Mouse (Mus musculus) forebrain, embryonic 12.5 days (tissue): ENCODE measurements around the gene Fra10ac1. TPM values are rescaled to one million over a fixed set of nuclear protein-coding genes. Genes with fewer than 3 reads are reported as not detected.

Experiments used
- ATAC-seq: fragments of 200-750 bp; cut with Nextera tagmentation; 2 replicates; pipeline ENCODE4 v1.8.0; 2017; ENCODE audit warnings: moderate TSS enrichment; ENCODE audit not compliant: low FRiP score
- H3K27ac ChIP-seq: fragments of 300-500 bp; sonication (generic); 2 replicates; pipeline ENCODE4 v1.5.1; 2016; ENCODE audit warnings: mild to moderate bottlenecking
- H3K27me3 ChIP-seq: fragments of 300-500 bp; sonication (generic); 2 replicates; pipeline ENCODE4 v1.6.1; 2016; ENCODE audit warnings: mild to moderate bottlenecking
- H3K36me3 ChIP-seq: fragments of 300-500 bp; sonication (generic); replicated peaks from 2 replicates; pipeline ENCODE4 v1.6.1; 2016; ENCODE audit warnings: mild to moderate bottlenecking
- H3K4me1 ChIP-seq: fragments of 300-500 bp; sonication (generic); 2 replicates; pipeline ENCODE4 v1.6.1; 2016
- H3K4me2 ChIP-seq: fragments of 300-500 bp; sonication (generic); 2 replicates; pipeline ENCODE4 v1.6.1; 2016; ENCODE audit warnings: mild to moderate bottlenecking, moderate library complexity
- H3K4me3 ChIP-seq: fragments of 300-500 bp; sonication (generic); replicated peaks from 2 replicates; pipeline ENCODE4 v1.5.1; 2016; ENCODE audit warnings: mild to moderate bottlenecking
- H3K9ac ChIP-seq: fragments of 300-500 bp; sonication (generic); 2 replicates; pipeline ENCODE4 v1.6.1; 2016; ENCODE audit warnings: mild to moderate bottlenecking
- H3K9me3 ChIP-seq: fragments of 300-500 bp; sonication (generic); 2 replicates; pipeline ENCODE4 v1.6.1; 2016
- WGBS: fragments of 180-500 bp; shearing (Covaris S2); methylation state at CpG from one replicate; pipeline ENCODE4 v1.1.7; 2016; 5-methylcytosine and 5-hydroxymethylcytosine counted together
- polyA plus RNA-seq: library from polyadenylated mRNA; unstranded; fragments of >200 nt; fragmentation: Nextera tagmentation; extraction: Ambion mirVana; gene quantifications from 2 replicates; pipeline ENCODE4 v1.2.1, GENCODE M21; 2016

The Fra10ac1 gene
- polyA plus RNA-seq, 1 experiment from 2014 or later = 51.8 TPM

GRCm38 (mm10) chr19:38249627-38250026 lies 25.7 kb upstream of the Fra10ac1 start:
- Histone ChIP-seq H3K4me3 (no peak overlapping the region), H3K4me2 (no peak overlapping the region), H3K27me3 (0 out of 2 replicates have a peak, but pooled peaks cover 3% of the 10 kb centered on the region), H3K9me3 (no peaks in the 10 kb centered on the region), H3K4me1 (peaks cover 22% of the 10 kb centered on the region), H3K36me3 (no peaks in the 10 kb centered on the region), H3K9ac (no peak overlapping the region), H3K27ac (no peak overlapping the region)
- no peak for ATAC-seq
- 87% methylated on average over 8 of the region's 8 CpGs for WGBS

GRCm38 (mm10) chr19:38246177-38246622 lies 22.2 kb upstream of the Fra10ac1 start:
- 0 out of 2 replicates have a peak overlapping the region, but pooled peaks have one; percentile 6 for H3K4me2 ChIP-seq
- WGBS = 34% methylated on average over 7 of the region's 7 CpGs
- no peak overlapping the region for H3K9ac ChIP-seq
- H3K36me3 ChIP-seq = no peaks in the 10 kb centered on the region
- H3K9me3 ChIP-seq = no peaks in the 10 kb centered on the region
- H3K27me3 ChIP-seq = no peaks in the 10 kb centered on the region
- H3K27ac ChIP-seq = peak overlapping the region; percentile 78
- H3K4me3 ChIP-seq = no peak overlapping the region
- H3K4me1 ChIP-seq = peaks cover 25% of the 10 kb centered on the region
- peak; percentile 88 for ATAC-seq

- 45% methylated on average over 10 of the region's 10 CpGs for WGBS
- Histone ChIP-seq H3K9me3 (no peaks in the 10 kb centered on the region), H3K4me1 (peaks cover 25% of the 10 kb centered on the region), H3K36me3 (no peaks in the 10 kb centered on the region), H3K27me3 (no peaks in the 10 kb centered on the region), H3K4me3 (no peak overlapping the region), H3K27ac (peak overlapping the region; percentile 78), H3K9ac (no peak overlapping the region), H3K4me2 (peak overlapping the region; percentile 23; the same call in 1 of the 2 replicates)
- peak; percentile 78; the same call in 1 of the 2 replicates for ATAC-seq
Measured at GRCm38 (mm10) chr19:38245361-38246176, 21.6 kb upstream of the Fra10ac1 start.

- no peaks in the 10 kb centered on the region for H3K9me3 ChIP-seq
Measured at GRCm38 (mm10) chr19:38244748-38245147, 20.8 kb upstream of the Fra10ac1 start.

GRCm38 (mm10) chr19:38242314-38242852 lies 18.4 kb upstream of the Fra10ac1 start:
- H3K4me1 ChIP-seq = peaks cover 35% of the 10 kb centered on the region
- ATAC-seq = no peak
- 96% methylated on average over 8 of the region's 8 CpGs for WGBS
- H3K4me2 ChIP-seq = no peak overlapping the region
- H3K36me3 ChIP-seq = no peaks in the 10 kb centered on the region
- H3K27ac ChIP-seq = no peak overlapping the region
- H3K9me3 ChIP-seq = no peaks in the 10 kb centered on the region
- no peaks in the 10 kb centered on the region for H3K27me3 ChIP-seq
- no peak overlapping the region for H3K9ac ChIP-seq
- no peak overlapping the region for H3K4me3 ChIP-seq

More at GRCm38 (mm10) chr19:38244748-38245147, 20.8 kb upstream of the Fra10ac1 start:
- Histone ChIP-seq H3K27me3 (no peaks in the 10 kb centered on the region), H3K4me2 (no peak overlapping the region), H3K9ac (no peak overlapping the region), H3K36me3 (no peaks in the 10 kb centered on the region), H3K4me3 (no peak overlapping the region), H3K27ac (peak overlapping the region; percentile 78), H3K4me1 (peaks cover 25% of the 10 kb centered on the region)
- no peak for ATAC-seq
- 72% methylated on average over 8 of the region's 8 CpGs for WGBS

GRCm38 (mm10) chr19:38238213-38238951 lies 14.4 kb upstream of the Fra10ac1 start:
- no peak overlapping the region for H3K4me2 ChIP-seq
- no peak overlapping the region for H3K9ac ChIP-seq
- no peak overlapping the region for H3K4me3 ChIP-seq
- H3K36me3 ChIP-seq = no peaks in the 10 kb centered on the region
- 76% methylated on average over 12 of the region's 12 CpGs for WGBS
- H3K27me3 ChIP-seq = no peaks in the 10 kb centered on the region
- H3K9me3 ChIP-seq = no peaks in the 10 kb centered on the region
- peaks cover 10% of the 10 kb centered on the region for H3K4me1 ChIP-seq
- H3K27ac ChIP-seq = peak overlapping the region; percentile 25; the same call in 1 of the 2 replicates
- ATAC-seq = no peak

GRCm38 (mm10) chr19:38237834-38238212 lies 13.9 kb upstream of the Fra10ac1 start:
- H3K36me3 ChIP-seq = no peaks in the 10 kb centered on the region
- no peak overlapping the region for H3K9ac ChIP-seq
- WGBS = 70% methylated on average over 3 of the region's 3 CpGs
- no peaks in the 10 kb centered on the region for H3K9me3 ChIP-seq
- no peak overlapping the region for H3K4me2 ChIP-seq
- H3K4me3 ChIP-seq = no peak overlapping the region
- no peak overlapping the region for H3K27ac ChIP-seq
- peaks cover 10% of the 10 kb centered on the region for H3K4me1 ChIP-seq
- no peaks in the 10 kb centered on the region for H3K27me3 ChIP-seq
- ATAC-seq = no peak; the same call in 1 of the 2 replicates

- H3K4me2 ChIP-seq = no peak overlapping the region
- H3K4me3 ChIP-seq = no peak overlapping the region
- no peaks in the 10 kb centered on the region for H3K36me3 ChIP-seq
- no peaks in the 10 kb centered on the region for H3K27me3 ChIP-seq
- peaks cover 10% of the 10 kb centered on the region for H3K4me1 ChIP-seq
- no peaks in the 10 kb centered on the region for H3K9me3 ChIP-seq
- no peak overlapping the region for H3K27ac ChIP-seq
- no peak overlapping the region for H3K9ac ChIP-seq
- WGBS = 72% methylated on average over 5 of the region's 5 CpGs
- no peak for ATAC-seq
Measured at GRCm38 (mm10) chr19:38236526-38236925, 12.6 kb upstream of the Fra10ac1 start.

GRCm38 (mm10) chr19:38232516-38232915 lies 8.6 kb upstream of the Fra10ac1 start:
- Histone ChIP-seq H3K9ac (no peak overlapping the region), H3K4me1 (no peaks in the 10 kb centered on the region), H3K4me2 (no peak overlapping the region), H3K9me3 (no peaks in the 10 kb centered on the region), H3K27me3 (no peaks in the 10 kb centered on the region), H3K36me3 (no peaks in the 10 kb centered on the region), H3K27ac (no peak overlapping the region), H3K4me3 (no peak overlapping the region)
- 7% methylated on average over 4 of the region's 4 CpGs for WGBS
- no peak for ATAC-seq

GRCm38 (mm10) chr19:38232087-38232486 lies 8.1 kb upstream of the Fra10ac1 start:
- H3K27me3 ChIP-seq = no peaks in the 10 kb centered on the region
- ATAC-seq = no peak
- no peak overlapping the region for H3K4me3 ChIP-seq
- H3K9me3 ChIP-seq = no peaks in the 10 kb centered on the region
- no peak overlapping the region for H3K27ac ChIP-seq
- no peak overlapping the region for H3K9ac ChIP-seq
- H3K4me1 ChIP-seq = no peaks in the 10 kb centered on the region
- WGBS = 68% methylated on average over 8 of the region's 8 CpGs
- no peak overlapping the region for H3K4me2 ChIP-seq
- H3K36me3 ChIP-seq = no peaks in the 10 kb centered on the region

- Histone ChIP-seq H3K9ac (no peak overlapping the region), H3K4me3 (no peak overlapping the region), H3K4me1 (no peaks in the 10 kb centered on the region), H3K9me3 (no peaks in the 10 kb centered on the region), H3K27ac (no peak overlapping the region), H3K27me3 (no peaks in the 10 kb centered on the region), H3K36me3 (no peaks in the 10 kb centered on the region), H3K4me2 (no peak overlapping the region)
- no peak for ATAC-seq
- WGBS = 55% methylated on average over 2 of the region's 2 CpGs
Measured at GRCm38 (mm10) chr19:38228699-38229098, 4.7 kb upstream of the Fra10ac1 start.

GRCm38 (mm10) chr19:38224685-38225060 lies 717 bp upstream of the Fra10ac1 start:
- no peaks in the 10 kb centered on the region for H3K27me3 ChIP-seq
- 0 out of 2 replicates have a peak, but pooled peaks have one; percentile 31 for ATAC-seq

More at GRCm38 (mm10) chr19:38224685-38225060, 717 bp upstream of the Fra10ac1 start:
- Histone ChIP-seq H3K4me3 (peak overlapping the region; percentile 64), H3K9ac (peak overlapping the region; percentile 71), H3K36me3 (no peaks in the 10 kb centered on the region), H3K27ac (peak overlapping the region; percentile 95), H3K4me2 (peak overlapping the region; percentile 70), H3K4me1 (peaks cover 8% of the 10 kb centered on the region), H3K9me3 (no peaks in the 10 kb centered on the region)
- WGBS = 8% methylated on average over 9 of the region's 9 CpGs
